In genomic region chr14:57107091-57107490, GRCm38 (mm10) we compare ENCODE assay signal across 27 mouse cellular contexts. TPM values are rescaled to one million over a fixed set of nuclear protein-coding genes. Genes with fewer than 3 reads are reported as not detected.
A peak's percentile ranks its signal among the peaks of the same experiment; 100 is the strongest.
DNase-seq lines count a peak whose midpoint lies in the region; ATAC-seq and TF ChIP-seq lines count a peak whose summit lies in the region.
"Had no signal": no experiment of that assay in that cellular context is flagged by ENCODE, and none has a peak within 500 bp of the region (broad histone marks: within the 10 kb centered on the region; RNA-seq: fewer than 3 reads in every experiment).

No protein-coding gene starts in this region.

- TF ChIP-seq EP300 in liver, postnatal 0 days (IDR thresholded peaks at IDR 0.05; ENCODE audit: low read depth) = no peak

- H3K4me1 ChIP-seq in kidney, embryonic 16.5 days (ENCODE audit: insufficient read depth, low read length) = peaks cover 13% of the 10 kb centered on the region; the same call in 1 of the 2 replicates
- peaks cover 3% of the 10 kb centered on the region; the same call in 1 of the 2 replicates for H3K4me1 ChIP-seq in liver, postnatal 0 days (ENCODE audit: insufficient read depth)
- H3K4me1 ChIP-seq in liver, embryonic 11.5 days (replicated peaks; ENCODE audit: control insufficient read depth, insufficient read depth, low read length) = no peaks in the 10 kb centered on the region

- no peak overlapping the region for H3K27ac ChIP-seq in kidney, embryonic 16.5 days (ENCODE audit: low read length)
- no peak overlapping the region for H3K27ac ChIP-seq in liver, postnatal 0 days (ENCODE audit: low read depth)
- H3K27ac ChIP-seq in liver, embryonic 11.5 days (ENCODE audit: low read depth, low read length) = no peak overlapping the region
- H3K27ac ChIP-seq: embryonic facial prominence, embryonic 13.5 days; forebrain, embryonic 12.5 days; heart, adult 2 months; hindbrain, embryonic 10.5 days; hindbrain, embryonic 15.5 days had no signal

- H3K4me2 ChIP-seq in kidney, embryonic 16.5 days (replicated peaks; ENCODE audit: low read depth, low read length) = no peak overlapping the region
- H3K4me2 ChIP-seq in liver, postnatal 0 days (ENCODE audit: low read depth, low read length) = no peak overlapping the region
- no peak overlapping the region for H3K4me2 ChIP-seq in liver, embryonic 11.5 days
- H3K4me2 ChIP-seq: embryonic facial prominence, embryonic 13.5 days; forebrain, embryonic 12.5 days; heart, embryonic 11.5 days; hindbrain, embryonic 15.5 days had no signal

- H3K4me3 ChIP-seq in kidney, embryonic 16.5 days (ENCODE audit: low read length) = no peak overlapping the region
- no peak overlapping the region for H3K4me3 ChIP-seq in liver, postnatal 0 days (ENCODE audit: low read depth, low read length)
- H3K4me3 ChIP-seq in liver, embryonic 11.5 days (ENCODE audit: low read depth, low read length) = no peak overlapping the region
- H3K4me3 ChIP-seq: embryonic facial prominence, embryonic 13.5 days; forebrain, embryonic 12.5 days; heart, adult 2 months; hindbrain, embryonic 10.5 days; hindbrain, embryonic 15.5 days had no signal

- no peaks in the 10 kb centered on the region for H3K36me3 ChIP-seq in kidney, embryonic 16.5 days (ENCODE audit: insufficient read depth, low read length)
- H3K36me3 ChIP-seq in liver, postnatal 0 days (replicated peaks; ENCODE audit: insufficient read depth, low read length) = no peaks in the 10 kb centered on the region
- no peaks in the 10 kb centered on the region for H3K36me3 ChIP-seq in liver, embryonic 11.5 days (ENCODE audit: control insufficient read depth, insufficient read depth, low read length)
- H3K36me3 ChIP-seq: embryonic facial prominence, embryonic 13.5 days; forebrain, embryonic 12.5 days; hindbrain, embryonic 10.5 days; hindbrain, embryonic 15.5 days had no signal

- peaks cover 52% of the 10 kb centered on the region for H3K27me3 ChIP-seq in kidney, embryonic 16.5 days (ENCODE audit: insufficient read depth, low read length)
- peaks cover 31% of the 10 kb centered on the region for H3K27me3 ChIP-seq in liver, postnatal 0 days (ENCODE audit: insufficient read depth, low read length)
- H3K27me3 ChIP-seq in liver, embryonic 11.5 days (replicated peaks; ENCODE audit: control insufficient read depth, insufficient read depth, low read length) = peaks cover 62% of the 10 kb centered on the region
- H3K27me3 ChIP-seq: CH12.LX had no signal

- ATAC-seq in kidney, embryonic 16.5 days (ENCODE audit: low FRiP score, low TSS enrichment) = no peak
- ATAC-seq in liver, postnatal 0 days = 0 out of 2 replicates have a peak, but pooled peaks have one; percentile 6
- no peak for ATAC-seq in liver, embryonic 11.5 days (replicated peaks; ENCODE audit: low FRiP score)
- ATAC-seq: activated CD4-positive, CD25-positive, alpha-beta regulatory T cell, adult 4 months; forebrain, embryonic 16.5 days; Patski had no signal

- DNase-seq in kidney, adult 11 months = peak; percentile 84
- DNase-seq in liver, postnatal 0 days = peak; percentile 56
- no peak for DNase-seq in liver, embryonic 11.5 days (ENCODE audit: low spot score)
- peak; percentile 59 for DNase-seq in kidney, postnatal 14 days
- DNase-seq in gastrocnemius, postnatal 36 days = no peak
- DNase-seq in neural tube, embryonic 10.5 days (ENCODE audit: extremely low spot score, low spot score) = no peak
- DNase-seq: adrenal gland, adult 2 months; adrenal gland, postnatal 25 days; cerebellum, adult 2 months; cerebellum, postnatal 10 days; embryo, embryonic 11 days; gastrocnemius, postnatal 10 days; heart, adult 2 months had no signal

- no peak for TF ChIP-seq CTCF in liver, postnatal 0 days (IDR thresholded peaks at IDR 0.05; ENCODE audit: low read depth)

- no peaks in the 10 kb centered on the region for H3K9me3 ChIP-seq in kidney, embryonic 16.5 days (ENCODE audit: low read length)
- H3K9me3 ChIP-seq in liver, postnatal 0 days (ENCODE audit: low read length) = no peaks in the 10 kb centered on the region
- H3K9me3 ChIP-seq in liver, embryonic 11.5 days (ENCODE audit: control insufficient read depth, low read length) = no peaks in the 10 kb centered on the region
- H3K9me3 ChIP-seq: embryonic facial prominence, embryonic 13.5 days; forebrain, embryonic 12.5 days; hindbrain, embryonic 10.5 days; hindbrain, embryonic 15.5 days had no signal

- intact Hi-C loops in gastrocnemius, postnatal 36 days (cut with DNase I) = no loop called here

- WGBS in kidney, embryonic 16.5 days = 56% methylated on average over 8 of the region's 8 CpGs
- 49% methylated on average over 8 of the region's 8 CpGs for WGBS in liver, postnatal 0 days (ENCODE audit: insufficient replicate concordance)
- WGBS in liver, embryonic 11.5 days = 65% methylated on average over 8 of the region's 8 CpGs

- H3K9ac ChIP-seq in kidney, embryonic 16.5 days (replicated peaks; ENCODE audit: low read length) = no peak overlapping the region
- no peak overlapping the region for H3K9ac ChIP-seq in liver, postnatal 0 days (replicated peaks)
- no peak overlapping the region for H3K9ac ChIP-seq in liver, embryonic 11.5 days (ENCODE audit: low read depth, low read length)
- H3K9ac ChIP-seq: embryonic facial prominence, embryonic 13.5 days; forebrain, embryonic 12.5 days; hindbrain, embryonic 15.5 days had no signal

RNA-seq across cellular contexts. Expression of gene Gjb2, which starts 2.6 kb away (rescaled TPM):
- 6.3 and 6.7 TPM in 2 replicates for polyA plus RNA-seq in kidney, embryonic 16.5 days (2015; fragmentation: Nextera tagmentation; extraction: Ambion mirVana)
- 104 and 135 TPM in 2 replicates for polyA plus RNA-seq in liver, postnatal 0 days (2015; fragmentation: Nextera tagmentation; extraction: Ambion mirVana)
- 3.8 and 4.8 TPM in 2 replicates for polyA plus RNA-seq in liver, embryonic 11.5 days (2014; fragmentation: Nextera tagmentation; extraction: Ambion mirVana)
- total RNA-seq in gastrocnemius, postnatal 36 days (2021) = under 1 TPM; 0.31 to 0.35 TPM
- total RNA-seq: CH12.LX; common myeloid progenitor, adult 5-6 weeks; heart, adult 2 months; heart, postnatal 25 days had no signal

RNA-seq across cellular contexts. Expression of gene Gm4491, which starts 8.6 kb away (rescaled TPM):
- not detected in 2 replicates for polyA plus RNA-seq in kidney, embryonic 16.5 days (2015; fragmentation: Nextera tagmentation; extraction: Ambion mirVana)
- polyA plus RNA-seq in liver, postnatal 0 days (2015; fragmentation: Nextera tagmentation; extraction: Ambion mirVana) = not detected in 2 replicates
- polyA plus RNA-seq in liver, embryonic 11.5 days (2014; fragmentation: Nextera tagmentation; extraction: Ambion mirVana) = not detected in 2 replicates
- not detected for total RNA-seq in gastrocnemius, postnatal 36 days (2021)
- total RNA-seq: adrenal gland, adult 2 months; adrenal gland, postnatal 25 days; CH12.LX; common myeloid progenitor, adult 5-6 weeks; gastrocnemius, postnatal 10 days; heart, adult 2 months; heart, postnatal 25 days had no signal
- polyA plus RNA-seq: activated CD4-positive, CD25-positive, alpha-beta regulatory T cell, adult 4 months; adrenal gland, adult 2 months; forebrain, embryonic 12.5 days; forebrain, embryonic 16.5 days; gonadal fat pad, adult 2 months; heart, adult 2 months; heart, embryonic 11.5 days; heart, embryonic 16.5 days; hindbrain, embryonic 10.5 days; Patski had no signal

RNA-seq across cellular contexts. Expression of gene Gjb6, which starts 26.3 kb away (rescaled TPM):
- 0.55 and 1.1 TPM in 2 replicates for polyA plus RNA-seq in kidney, embryonic 16.5 days (2015; fragmentation: Nextera tagmentation; extraction: Ambion mirVana)
- polyA plus RNA-seq in liver, postnatal 0 days (2015; fragmentation: Nextera tagmentation; extraction: Ambion mirVana) = 0.11 TPM in 1 of 2 replicates, not detected in the other
- polyA plus RNA-seq in liver, embryonic 11.5 days (2014; fragmentation: Nextera tagmentation; extraction: Ambion mirVana) = 0.21 and 0.23 TPM in 2 replicates
- not detected for total RNA-seq in gastrocnemius, postnatal 36 days (2021)
- total RNA-seq: adrenal gland, adult 2 months; adrenal gland, postnatal 25 days; CH12.LX; common myeloid progenitor, adult 5-6 weeks; heart, adult 2 months; heart, postnatal 25 days had no signal
- polyA plus RNA-seq: activated CD4-positive, CD25-positive, alpha-beta regulatory T cell, adult 4 months; adrenal gland, adult 2 months; heart, adult 2 months; heart, embryonic 16.5 days; Patski had no signal

RNA-seq across cellular contexts. Expression of gene Gja3, which starts 49.2 kb away (rescaled TPM):
- polyA plus RNA-seq in kidney, embryonic 16.5 days (2015; fragmentation: Nextera tagmentation; extraction: Ambion mirVana) = 14.1 and 14.7 TPM in 2 replicates
- polyA plus RNA-seq in liver, postnatal 0 days (2015; fragmentation: Nextera tagmentation; extraction: Ambion mirVana) = 0.07 TPM in 1 of 2 replicates, not detected in the other
- 0.15 and 0.17 TPM in 2 replicates for polyA plus RNA-seq in liver, embryonic 11.5 days (2014; fragmentation: Nextera tagmentation; extraction: Ambion mirVana)
- under 1 TPM in 1 of 2 experiments, not detected in 1; 0.12 TPM for total RNA-seq in gastrocnemius, postnatal 36 days (2021)
- total RNA-seq: adrenal gland, adult 2 months; adrenal gland, postnatal 25 days; CH12.LX; common myeloid progenitor, adult 5-6 weeks had no signal
- polyA plus RNA-seq: activated CD4-positive, CD25-positive, alpha-beta regulatory T cell, adult 4 months; hindbrain, embryonic 10.5 days; Patski had no signal

Comparison
In these comparisons a context has a peak if more than half of its experiments do, and no peak if none do; other contexts are left out.
1. DNase-seq: peak in kidney, adult 11 months (single experiment), liver, postnatal 0 days (single experiment) and kidney, postnatal 14 days (single experiment); none in liver, embryonic 11.5 days (single experiment), gastrocnemius, postnatal 36 days (0 of 2) and neural tube, embryonic 10.5 days (single experiment).
2. RNA of gene Gjb2, which starts 2.6 kb away (polyA plus RNA-seq): 104 to 135 TPM in liver, postnatal 0 days; 6.3 to 6.7 TPM in kidney, embryonic 16.5 days and 3.8 to 4.8 TPM in liver, embryonic 11.5 days; every median in the first group is over 10 times any median in the second.